In the genomic region with DNA sequence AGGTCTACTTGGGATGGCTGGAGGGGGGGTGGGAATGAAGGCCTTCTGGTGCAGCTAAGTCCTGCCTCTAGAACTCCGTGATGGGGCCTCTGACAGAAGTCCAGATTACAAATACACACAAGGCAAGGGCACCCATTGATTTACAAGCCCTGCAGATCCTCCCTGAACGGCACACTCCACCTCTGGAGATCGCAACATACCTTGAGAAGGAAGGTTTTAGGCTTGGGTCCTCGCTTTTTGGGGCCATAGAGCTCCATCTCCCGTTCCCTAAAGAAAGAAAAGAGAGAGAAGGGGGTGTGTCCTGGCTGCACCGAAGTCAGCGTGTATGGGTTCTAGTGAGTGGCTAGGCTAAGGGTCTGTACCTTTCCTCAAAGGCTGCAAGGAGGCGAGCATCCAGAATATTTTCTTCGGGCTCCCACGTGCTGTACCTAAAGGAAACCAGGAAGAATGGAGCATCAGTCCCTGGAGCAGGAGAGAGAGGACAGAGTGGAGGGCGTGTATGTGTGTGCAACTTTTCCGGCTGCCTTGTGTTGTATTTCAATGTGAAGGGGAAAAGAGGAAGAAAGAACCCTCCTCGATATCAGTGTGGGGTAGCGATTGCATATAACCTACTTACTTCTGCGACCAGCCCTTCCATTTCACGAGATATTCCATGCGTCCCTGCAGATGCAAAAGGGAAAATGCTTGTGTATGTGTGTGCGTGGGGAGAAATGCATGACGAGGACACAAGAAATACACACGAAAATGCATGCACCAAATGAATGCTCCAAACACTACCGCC, we compare ENCODE assay signal across 10 mouse cellular contexts. TPM values are rescaled to one million over a fixed set of nuclear protein-coding genes. Genes with fewer than 3 reads are reported as not detected.
DNase-seq lines count a peak whose midpoint lies in the region; ATAC-seq and TF ChIP-seq lines count a peak whose summit lies in the region.
"Had no signal": no experiment of that assay in that cellular context is flagged by ENCODE, and none has a peak within 500 bp of the region (broad histone marks: within the 10 kb centered on the region; RNA-seq: fewer than 3 reads in every experiment).

No protein-coding gene starts in this region.

- no peaks in the 10 kb centered on the region for H3K79me2 ChIP-seq in heart, adult 2 months (replicated peaks; ENCODE audit: control insufficient read depth, insufficient read depth, low read length)
- H3K79me2 ChIP-seq in CH12.LX (replicated peaks; ENCODE audit: control insufficient read depth, extremely low read depth, insufficient read depth, poor library complexity, severe bottlenecking) = no peaks in the 10 kb centered on the region; the same call in none of the 2 replicates

- H3K36me3 ChIP-seq in heart, adult 2 months (ENCODE audit: control insufficient read depth, insufficient read depth, low read length) = no peaks in the 10 kb centered on the region
- H3K36me3 ChIP-seq in CH12.LX (replicated peaks in 1 of 2; ENCODE audit: control insufficient read depth in 1 of 2, insufficient read depth in 1 of 2, low read length in 1 of 2) = peaks cover 15 to 27% of the 10 kb centered on the region in 2 experiments
- H3K36me3 ChIP-seq in forebrain, postnatal 0 days (ENCODE audit: insufficient read depth) = peaks cover 7% of the 10 kb centered on the region; the same call in 1 of the 2 replicates
- no peaks in the 10 kb centered on the region; the same call in 1 of the 2 replicates for H3K36me3 ChIP-seq in liver, postnatal 0 days (replicated peaks; ENCODE audit: insufficient read depth, low read length)

- H3K9me3 ChIP-seq in CH12.LX (replicated peaks; ENCODE audit: low read length) = peaks cover 6% of the 10 kb centered on the region
- no peaks in the 10 kb centered on the region for H3K9me3 ChIP-seq in forebrain, postnatal 0 days (ENCODE audit: low read length)
- no peaks in the 10 kb centered on the region for H3K9me3 ChIP-seq in liver, postnatal 0 days (ENCODE audit: low read length)

- in situ Hi-C loops in CH12.LX (cut with MboI; ENCODE audit: low pct_ligation_motif_present, low pct_unique_long_range_greater_than_20kb, low sequenced_read_pairs) = no loop called here

- peak overlapping the region; percentile 68 for H3K4me2 ChIP-seq in CH12.LX (ENCODE audit: insufficient read depth, low read depth, poor library complexity, severe bottlenecking)
- peak overlapping the region; percentile 100 for H3K4me2 ChIP-seq in forebrain, postnatal 0 days (ENCODE audit: low read depth)
- H3K4me2 ChIP-seq in liver, postnatal 0 days (ENCODE audit: low read depth, low read length) = peak overlapping the region; percentile 97

- H3K4me3 ChIP-seq in heart, adult 2 months = peak overlapping the region; percentile 85
- peak overlapping the region; percentile 66 to 80 (median 77) for H3K4me3 ChIP-seq in CH12.LX (replicated peaks in 1 of 3; ENCODE audit: low read depth in 2 of 3, low read length in 2 of 3, poor library complexity in 1 of 3)
- H3K4me3 ChIP-seq in forebrain, postnatal 0 days (ENCODE audit: low read depth, low read length) = peak overlapping the region; percentile 82
- peak overlapping the region; percentile 67 for H3K4me3 ChIP-seq in liver, postnatal 0 days (ENCODE audit: low read depth, low read length)

- no peak for TF ChIP-seq POLR2A in heart, adult 2 months (IDR thresholded peaks at IDR 0.05; ENCODE audit: insufficient read depth, low read depth, low read length)
- TF ChIP-seq POLR2A in CH12.LX (IDR thresholded peaks at IDR 0.05; ENCODE audit: low read depth, low read length) = no peak

- 27% methylated on average over 21 of the region's 21 CpGs for WGBS in heart, adult 2 months
- 11% methylated on average over 21 of the region's 21 CpGs for WGBS in forebrain, postnatal 0 days
- 15% methylated on average over 21 of the region's 21 CpGs for WGBS in liver, postnatal 0 days (ENCODE audit: insufficient replicate concordance)

- peak overlapping the region; percentile 92 for H3K27ac ChIP-seq in heart, adult 2 months
- peak overlapping the region; percentile 43; the same call in 1 of the 2 replicates for H3K27ac ChIP-seq in CH12.LX (ENCODE audit: insufficient read depth, low read depth)
- H3K27ac ChIP-seq in forebrain, postnatal 0 days (ENCODE audit: low read depth, low read length) = peak overlapping the region; percentile 82
- H3K27ac ChIP-seq in liver, postnatal 0 days (ENCODE audit: low read depth) = no peak overlapping the region

- H3K9ac ChIP-seq in heart, adult 2 months (ENCODE audit: low read depth, low read length) = peak overlapping the region; percentile 96
- H3K9ac ChIP-seq in CH12.LX (ENCODE audit: insufficient read depth, low read depth) = peak overlapping the region; percentile 94
- peak overlapping the region; percentile 70 for H3K9ac ChIP-seq in forebrain, postnatal 0 days
- H3K9ac ChIP-seq in liver, postnatal 0 days (replicated peaks) = peak overlapping the region; percentile 70

- TF ChIP-seq EP300 in heart, adult 2 months (IDR thresholded peaks at IDR 0.05; ENCODE audit: insufficient read depth, low read depth, low read length) = no peak
- TF ChIP-seq EP300 in CH12.LX (IDR thresholded peaks at IDR 0.05; ENCODE audit: low read length) = no peak
- no peak for TF ChIP-seq EP300 in liver, postnatal 0 days (IDR thresholded peaks at IDR 0.05; ENCODE audit: low read depth)

- TF ChIP-seq RAD21 in CH12.LX (IDR thresholded peaks at IDR 0.05; ENCODE audit: low read depth, low read length) = no peak

- peaks cover 12% of the 10 kb centered on the region for H3K4me1 ChIP-seq in heart, adult 2 months (ENCODE audit: control insufficient read depth, insufficient read depth, low read length)
- peaks cover 4 to 40% of the 10 kb centered on the region in 2 experiments; a peak in 3 of 4 replicates for H3K4me1 ChIP-seq in CH12.LX (ENCODE audit: control insufficient read depth in 1 of 2, insufficient read depth in 2 of 2)
- peaks cover 25% of the 10 kb centered on the region for H3K4me1 ChIP-seq in forebrain, postnatal 0 days (ENCODE audit: insufficient read depth)
- peaks cover 47% of the 10 kb centered on the region for H3K4me1 ChIP-seq in liver, postnatal 0 days (ENCODE audit: insufficient read depth)

- dilution Hi-C loops in CH12.LX (cut with MboI; ENCODE audit: extremely low pct_ligation_motif_present, extremely low pct_unique_long_range_greater_than_20kb, low sequenced_read_pairs) = no loop called here

- intact Hi-C loops in heart, adult 2 months (cut with DNase I) = loop anchor here (2.0 kb wide), 1 partner anchor 15 kb away; no protein-coding TSS in a partner anchor
- intact Hi-C loops in heart, postnatal 36 days (cut with DNase I) = no loop called here
- intact Hi-C loops in left cerebral cortex, postnatal 10 days (cut with DNase I) = loop anchor here (10.0 kb wide), 1 partner anchor 455 kb away; a partner anchor contains a TSS

- peaks cover 18% of the 10 kb centered on the region for H3K27me3 ChIP-seq in heart, adult 2 months (ENCODE audit: control insufficient read depth, insufficient read depth, low read length)
- peaks cover 38% of the 10 kb centered on the region for H3K27me3 ChIP-seq in CH12.LX (replicated peaks)
- H3K27me3 ChIP-seq in forebrain, postnatal 0 days (ENCODE audit: insufficient read depth, low read length) = peaks cover 70% of the 10 kb centered on the region
- peaks cover 79% of the 10 kb centered on the region for H3K27me3 ChIP-seq in liver, postnatal 0 days (ENCODE audit: insufficient read depth, low read length)

- ATAC-seq in forebrain, postnatal 0 days = no peak
- ATAC-seq in liver, postnatal 0 days = no peak

- no peak for DNase-seq in heart, adult 2 months
- DNase-seq in heart, postnatal 36 days = no peak
- no peak for DNase-seq in CH12.LX (ENCODE audit: extremely low read depth)
- no peak for DNase-seq in forebrain, postnatal 0 days
- DNase-seq in liver, postnatal 0 days = no peak
- no peak for DNase-seq in left cerebral cortex, postnatal 10 days (ENCODE audit: extremely low spot score in 1 of 2, low spot score in 2 of 2)
- no peak for DNase-seq in Muller cell, postnatal 12 days (ENCODE audit: inconsistent ontology term)
- DNase-seq in gastrocnemius, adult 8-10 months (ENCODE audit: low spot score in 2 of 2) = no peak

- no peak for TF ChIP-seq CTCF in heart, adult 2 months (IDR thresholded peaks at IDR 0.05)
- no peak for TF ChIP-seq CTCF in CH12.LX (conservative IDR thresholded peaks at IDR 0.05 in 1 of 2, IDR thresholded peaks at IDR 0.05 in 1 of 2; ENCODE audit: low read depth in 2 of 2, low read length in 2 of 2)
- TF ChIP-seq CTCF in forebrain, postnatal 0 days (IDR thresholded peaks at IDR 0.05; ENCODE audit: low read depth) = no peak
- TF ChIP-seq CTCF in liver, postnatal 0 days (IDR thresholded peaks at IDR 0.05; ENCODE audit: low read depth) = no peak

RNA-seq across cellular contexts. Expression of a gene that starts 0.8 kb away (rescaled TPM):
- 1 to 10 TPM; 4.0 to 5.3 TPM for total RNA-seq in heart, adult 2 months (2021)
- 2.0 and 2.7 TPM in 2 replicates for polyA plus RNA-seq in heart, adult 2 months (2012; rRNA removed)
- 1 to 10 TPM; 5.3 to 9.1 TPM for total RNA-seq in heart, postnatal 36 days (2021)
- total RNA-seq in CH12.LX (2012; rRNA removed) (8.5 and 10.2 TPM in 2 replicates), CH12.LX (2014; rRNA removed) (6.2 and 7.7 TPM in 2 replicates)
- polyA plus RNA-seq in CH12.LX (2012; ENCODE audit: insufficient read length, low read depth) = 6.0 and 7.5 TPM in 2 replicates
- 14.2 and 21.9 TPM in 2 replicates for total RNA-seq in forebrain, postnatal 0 days (2014; rRNA removed)
- 5.3 and 8.5 TPM in 2 replicates for polyA plus RNA-seq in forebrain, postnatal 0 days (2015; fragmentation: Nextera tagmentation; extraction: Ambion mirVana)
- polyA plus RNA-seq in liver, postnatal 0 days (2015; fragmentation: Nextera tagmentation; extraction: Ambion mirVana) = 3.1 and 3.9 TPM in 2 replicates
- total RNA-seq in left cerebral cortex, postnatal 10 days (2021) = 10 to 100 TPM; 11.3 to 15.3 TPM
- 1 to 10 TPM; 1.1 to 3.3 (median 2.5) TPM for total RNA-seq in gastrocnemius, adult 8-10 months (2022)

RNA-seq across cellular contexts. Expression of a gene that starts 17.2 kb away (rescaled TPM):
- 1 to 10 TPM; 1.7 to 2.3 TPM for total RNA-seq in heart, adult 2 months (2021)
- 2.3 and 3.0 TPM in 2 replicates for polyA plus RNA-seq in heart, adult 2 months (2012; rRNA removed)
- 1 to 10 TPM; 3.2 to 3.9 TPM for total RNA-seq in heart, postnatal 36 days (2021)
- 10.9 and 15.5 TPM in 2 replicates for total RNA-seq in CH12.LX (2012; rRNA removed)
- total RNA-seq in CH12.LX (2014; rRNA removed) = 2.6 and 2.8 TPM in 2 replicates
- 3.6 and 3.9 TPM in 2 replicates for polyA plus RNA-seq in CH12.LX (2012; ENCODE audit: insufficient read length, low read depth)
- 9.2 and 15.2 TPM in 2 replicates for total RNA-seq in forebrain, postnatal 0 days (2014; rRNA removed)
- polyA plus RNA-seq in forebrain, postnatal 0 days (2015; fragmentation: Nextera tagmentation; extraction: Ambion mirVana) = 6.4 TPM in 2 replicates
- polyA plus RNA-seq in liver, postnatal 0 days (2015; fragmentation: Nextera tagmentation; extraction: Ambion mirVana) = 1.9 and 2.0 TPM in 2 replicates
- total RNA-seq in left cerebral cortex, postnatal 10 days (2021) = 1 to 10 TPM; 2.8 to 3.5 TPM
- 1 to 10 TPM in 1 of 4 experiments, under 1 TPM in 3; 0.29 to 1.1 (median 0.68) TPM for total RNA-seq in gastrocnemius, adult 8-10 months (2022)

RNA-seq across cellular contexts. Expression of a gene that starts 46.1 kb away (rescaled TPM):
- total RNA-seq in heart, adult 2 months (2021) = 10 to 100 TPM in 1 of 2 experiments, 1 to 10 TPM in 1; 8.1 to 12.3 TPM
- 4.7 and 5.4 TPM in 2 replicates for polyA plus RNA-seq in heart, adult 2 months (2012; rRNA removed)
- total RNA-seq in heart, postnatal 36 days (2021) = 10 to 100 TPM; 11.5 to 13.6 TPM
- total RNA-seq in CH12.LX (2012; rRNA removed) (30.6 and 40.4 TPM in 2 replicates), CH12.LX (2014; rRNA removed) (11.4 and 15.0 TPM in 2 replicates)
- 26.0 and 29.8 TPM in 2 replicates for polyA plus RNA-seq in CH12.LX (2012; ENCODE audit: insufficient read length, low read depth)
- total RNA-seq in forebrain, postnatal 0 days (2014; rRNA removed) = 36.1 and 38.6 TPM in 2 replicates
- polyA plus RNA-seq in forebrain, postnatal 0 days (2015; fragmentation: Nextera tagmentation; extraction: Ambion mirVana) = 21.7 and 26.1 TPM in 2 replicates
- 2.8 and 4.7 TPM in 2 replicates for polyA plus RNA-seq in liver, postnatal 0 days (2015; fragmentation: Nextera tagmentation; extraction: Ambion mirVana)
- 10 to 100 TPM; 54.4 to 56.9 TPM for total RNA-seq in left cerebral cortex, postnatal 10 days (2021)
- total RNA-seq in gastrocnemius, adult 8-10 months (2022) = 1 to 10 TPM; 2.1 to 3.0 (median 2.2) TPM

RNA-seq across cellular contexts. Expression of a gene that starts 51.9 kb away (rescaled TPM):
- total RNA-seq in heart, adult 2 months (2021) = not detected
- polyA plus RNA-seq in heart, adult 2 months (2012; rRNA removed) = not detected in 2 replicates
- total RNA-seq in heart, postnatal 36 days (2021) = not detected
- not detected in 2 replicates for total RNA-seq in CH12.LX (2012; rRNA removed)
- total RNA-seq in CH12.LX (2014; rRNA removed) = not detected in 2 replicates
- not detected in 2 replicates for polyA plus RNA-seq in CH12.LX (2012; ENCODE audit: insufficient read length, low read depth)
- not detected in 2 replicates for total RNA-seq in forebrain, postnatal 0 days (2014; rRNA removed)
- polyA plus RNA-seq in forebrain, postnatal 0 days (2015; fragmentation: Nextera tagmentation; extraction: Ambion mirVana) = not detected in 2 replicates
- polyA plus RNA-seq in liver, postnatal 0 days (2015; fragmentation: Nextera tagmentation; extraction: Ambion mirVana) = not detected in 2 replicates
- total RNA-seq in left cerebral cortex, postnatal 10 days (2021) = not detected
- not detected for total RNA-seq in gastrocnemius, adult 8-10 months (2022)
- total RNA-seq: neutrophil, adult 5-6 weeks had no signal
- polyA plus RNA-seq: Patski had no signal
